21 mouse cellular contexts compared by ENCODE assay signal in the genomic region with DNA sequence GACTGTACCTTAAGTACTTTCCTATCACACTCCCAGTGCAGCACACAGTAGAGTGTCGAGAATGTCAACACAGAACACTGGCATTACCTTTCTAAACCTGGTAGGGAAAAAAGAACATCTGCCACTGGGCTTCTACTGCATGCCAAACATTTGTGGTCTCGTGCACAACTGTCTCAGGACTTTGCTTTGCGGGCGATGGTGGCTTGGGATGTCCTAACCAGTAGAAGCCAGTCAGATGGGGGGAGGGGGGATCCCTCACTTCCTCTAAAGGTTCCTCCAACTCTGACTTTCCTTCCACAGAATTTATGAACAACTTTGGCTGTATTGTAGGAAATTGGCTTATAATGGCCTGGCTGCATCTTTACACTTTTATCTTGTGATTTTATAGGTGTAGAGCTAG.
"Had no signal": no experiment of that assay in that cellular context is flagged by ENCODE, and none has a peak within 500 bp of the region (broad histone marks: within the 10 kb centered on the region; RNA-seq: fewer than 3 reads in every experiment).

No protein-coding gene starts in this region.

- H3K9me3 ChIP-seq: heart, embryonic 13.5 days; heart, embryonic 15.5 days; hindbrain, embryonic 13.5 days; hindbrain, embryonic 15.5 days; kidney, embryonic 15.5 days; limb, embryonic 10.5 days; limb, embryonic 12.5 days had no signal

- DNase-seq: gastrocnemius, adult 2 months; gastrocnemius, postnatal 10 days; gastrocnemius, postnatal 25 days; heart, adult 11 months; heart, adult 2 months; heart, postnatal 14 days; heart, postnatal 36 days; kidney, adult 11 months; kidney, postnatal 14 days; layer of hippocampus, adult 9-11 months; layer of hippocampus, postnatal 36 days had no signal

- H3K4me1 ChIP-seq: heart, embryonic 15.5 days; hindbrain, embryonic 13.5 days; hindbrain, embryonic 15.5 days; limb, embryonic 10.5 days; limb, embryonic 12.5 days had no signal

- H3K4me2 ChIP-seq: heart, embryonic 11.5 days; heart, embryonic 13.5 days; heart, embryonic 15.5 days; hindbrain, embryonic 13.5 days; hindbrain, embryonic 15.5 days; kidney, embryonic 15.5 days; limb, embryonic 12.5 days had no signal

- H3K4me3 ChIP-seq: gastrocnemius, adult 2 months; heart, adult 2 months; heart, embryonic 13.5 days; heart, embryonic 15.5 days; hindbrain, embryonic 13.5 days; hindbrain, embryonic 15.5 days; kidney, embryonic 15.5 days; limb, embryonic 10.5 days; limb, embryonic 12.5 days had no signal

- ATAC-seq: hindbrain, postnatal 0 days had no signal

- H3K9ac ChIP-seq: heart, embryonic 13.5 days; heart, embryonic 15.5 days; hindbrain, embryonic 13.5 days; hindbrain, embryonic 15.5 days; kidney, embryonic 15.5 days; limb, embryonic 12.5 days had no signal

- H3K36me3 ChIP-seq: heart, embryonic 13.5 days; heart, embryonic 15.5 days; hindbrain, embryonic 13.5 days; hindbrain, embryonic 15.5 days; kidney, embryonic 15.5 days; limb, embryonic 10.5 days; limb, embryonic 12.5 days had no signal

- H3K27ac ChIP-seq: gastrocnemius, adult 2 months; heart, adult 2 months; heart, embryonic 13.5 days; heart, embryonic 15.5 days; hindbrain, embryonic 13.5 days; hindbrain, embryonic 15.5 days; hindbrain, postnatal 0 days; kidney, embryonic 15.5 days; kidney, postnatal 0 days; limb, embryonic 10.5 days; limb, embryonic 12.5 days had no signal
